Mouse (Mus musculus): ENCODE measurements around the gene Fxyd2.

The Fxyd2 gene

GRCm38 (mm10) chr9:45399434-45399833 lies at the start of gene Fxyd2:
Fxyd2 (plus strand) TSS chr9:45399669.
- DNase-seq (ENCODE audit: low spot score in 2 of 2): no peak

- DNase-seq (ENCODE audit: low spot score in 2 of 2): no peak
These were observed 49.6 kb upstream of the Fxyd2 start for GRCm38 (mm10) chr9:45349851-45350250.

- no peak for DNase-seq (ENCODE audit: low spot score in 2 of 2)
These were observed 44.3 kb upstream of the Fxyd2 start for GRCm38 (mm10) chr9:45355192-45355591.

- DNase-seq (ENCODE audit: low spot score in 2 of 2): no peak
These were observed 41.1 kb upstream of the Fxyd2 start for GRCm38 (mm10) chr9:45358356-45358755.

GRCm38 (mm10) chr9:45362051-45362461 lies 37.4 kb upstream of the Fxyd2 start:
- no peak for DNase-seq (ENCODE audit: low spot score in 2 of 2)

- no peak for DNase-seq (ENCODE audit: low spot score in 2 of 2)
These were observed 35.7 kb upstream of the Fxyd2 start for GRCm38 (mm10) chr9:45363639-45364214.

- DNase-seq (ENCODE audit: low spot score in 2 of 2): no peak
These were observed 31.8 kb upstream of the Fxyd2 start for GRCm38 (mm10) chr9:45367716-45368115.

GRCm38 (mm10) chr9:45368341-45368901 lies 31.0 kb upstream of the Fxyd2 start:
- no peak for DNase-seq (ENCODE audit: low spot score in 2 of 2)

- peak in 1 of 2 experiments; percentile 44 for DNase-seq (ENCODE audit: low spot score in 2 of 2)
These were observed 29.3 kb upstream of the Fxyd2 start, which contains the start of gene Fxyd6 for GRCm38 (mm10) chr9:45370117-45370561. Fxyd6 (plus strand) TSS chr9:45370185.

- DNase-seq (ENCODE audit: low spot score in 2 of 2): no peak
These were observed 28.7 kb upstream of the Fxyd2 start for GRCm38 (mm10) chr9:45370616-45371336.

GRCm38 (mm10) chr9:45371337-45371707 lies 28.1 kb upstream of the Fxyd2 start:
- DNase-seq (ENCODE audit: low spot score in 2 of 2): no peak

- DNase-seq (ENCODE audit: low spot score in 2 of 2): no peak
These were observed 25.6 kb upstream of the Fxyd2 start for GRCm38 (mm10) chr9:45373896-45374295.

- DNase-seq (ENCODE audit: low spot score in 2 of 2): no peak
These were observed 24.4 kb upstream of the Fxyd2 start for GRCm38 (mm10) chr9:45374988-45375502.

- DNase-seq (ENCODE audit: low spot score in 2 of 2): no peak
These were observed 23.0 kb upstream of the Fxyd2 start for GRCm38 (mm10) chr9:45376427-45376826.

- DNase-seq (ENCODE audit: low spot score in 2 of 2): no peak
These were observed 22.6 kb upstream of the Fxyd2 start for GRCm38 (mm10) chr9:45376883-45377282.

GRCm38 (mm10) chr9:45380411-45381251 lies 18.8 kb upstream of the Fxyd2 start:
- DNase-seq (ENCODE audit: low spot score in 2 of 2): no peak

GRCm38 (mm10) chr9:45382336-45382735 lies 17.1 kb upstream of the Fxyd2 start:
- peak in 1 of 2 experiments; percentile 37 for DNase-seq (ENCODE audit: low spot score in 2 of 2)

GRCm38 (mm10) chr9:45382834-45383233 lies 16.6 kb upstream of the Fxyd2 start:
- DNase-seq (ENCODE audit: low spot score in 2 of 2): no peak

- no peak for DNase-seq (ENCODE audit: low spot score in 2 of 2)
These were observed 15.6 kb upstream of the Fxyd2 start for GRCm38 (mm10) chr9:45383883-45384282.

- no peak for DNase-seq (ENCODE audit: low spot score in 2 of 2)
These were observed 12.8 kb upstream of the Fxyd2 start for GRCm38 (mm10) chr9:45386698-45387097.

GRCm38 (mm10) chr9:45388385-45388994 lies 11.0 kb upstream of the Fxyd2 start:
- DNase-seq (ENCODE audit: low spot score in 2 of 2): peak; percentile 75 to 86

Measured in frontal cortex, postnatal 14 days (tissue).